Mouse (Mus musculus) ES-Bruce4 (cell line): ENCODE data around the gene Vps53.

Experiments
- CTCF ChIP-seq: IDR thresholded peaks from one replicate; pipeline ENCODE4 v1.8.1; 2011; ENCODE audit warnings: low read depth, low read length
- EP300 ChIP-seq: IDR thresholded peaks from 2 replicates; pipeline ENCODE4 v1.6.1; 2011; ENCODE audit warnings: low read depth, low read length; ENCODE audit not compliant: insufficient read depth
- POLR2A ChIP-seq: IDR thresholded peaks from one replicate; pipeline ENCODE4 v1.8.1; 2011; ENCODE audit warnings: low read length; ENCODE audit not compliant: insufficient read depth

- TF ChIP-seq EP300: no peak
- TF ChIP-seq POLR2A: no peak
- no peak for TF ChIP-seq CTCF
Observed at GRCm38 (mm10) chr11:76125386-76125785, 54.1 kb downstream of the Vps53 start.
